Mouse (Mus musculus): ENCODE measurements around the gene Gm38431.

Gm38431 gene

DNA sequence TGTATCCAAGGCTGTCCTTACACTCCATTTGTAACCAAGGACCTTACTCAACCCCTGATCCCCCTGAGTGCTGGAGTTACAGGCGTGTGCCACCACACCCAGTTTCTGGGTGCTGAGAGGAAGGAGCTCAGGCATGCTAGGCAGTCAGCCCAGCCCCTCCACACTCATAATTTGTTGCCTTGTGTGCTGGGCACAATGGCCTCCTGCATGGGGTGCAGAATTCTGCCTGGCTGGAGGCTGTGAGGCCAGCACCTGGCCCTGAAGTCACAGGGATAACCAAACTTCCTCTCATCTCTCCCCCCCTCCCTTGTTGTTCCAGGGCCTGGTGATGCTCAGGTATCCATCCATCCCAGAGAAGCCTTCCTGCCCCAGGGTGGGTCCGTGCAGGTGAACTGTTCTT is 73.2 kb downstream of the Gm38431 start:
- no peak for DNase-seq (ENCODE audit: low spot score in 2 of 2)
